Mouse (Mus musculus): Measurements from ENCODE around the gene Fthl17d. TPM values are rescaled to one million over a fixed set of nuclear protein-coding genes. Genes with fewer than 3 reads are reported as not detected.
"Not testable (repeated sequence)": the region's sequence is repeated elsewhere in the genome, so short reads cannot be mapped to it uniquely, and the experiment has no call there.

The Fthl17d gene
- polyA plus RNA-seq (2015; fragmentation: Nextera tagmentation; extraction: Ambion mirVana): not detected in 2 replicates

DNA sequence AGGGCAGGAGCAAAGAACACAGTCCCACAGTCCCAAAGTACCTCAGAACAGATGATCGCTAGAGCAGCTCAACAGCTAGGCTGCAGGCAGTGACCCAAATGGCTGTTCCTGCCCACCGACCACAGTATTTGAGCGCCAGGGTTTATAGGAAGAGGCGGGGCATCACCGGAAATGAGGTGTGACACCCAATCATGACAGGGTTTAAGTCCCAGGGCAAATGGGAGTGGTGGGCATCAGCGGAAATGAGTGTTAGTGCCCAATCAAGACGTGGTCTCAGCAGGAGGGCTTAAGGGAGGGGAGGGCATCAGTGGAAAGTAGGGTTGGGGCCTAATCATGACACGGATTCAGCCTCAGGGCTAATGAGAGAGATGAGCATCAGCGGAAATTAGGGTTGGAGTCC, at the start of gene Fthl17d:
Fthl17d (minus strand) TSS at position 101 of the 400 bp plus-strand sequence.
- H3K27ac ChIP-seq (replicated peaks); ATAC-seq (ENCODE audit: insufficient number of reproducible peaks, low FRiP score, low TSS enrichment, low read depth); H3K27me3 ChIP-seq; H3K4me1 ChIP-seq; H3K9me3 ChIP-seq (replicated peaks); H3K4me2 ChIP-seq (replicated peaks); H3K36me3 ChIP-seq; H3K4me3 ChIP-seq (replicated peaks); H3K9ac ChIP-seq: not testable (repeated sequence)
- no CpG with 5 or more reads among the region's 9 CpGs for WGBS

DNA sequence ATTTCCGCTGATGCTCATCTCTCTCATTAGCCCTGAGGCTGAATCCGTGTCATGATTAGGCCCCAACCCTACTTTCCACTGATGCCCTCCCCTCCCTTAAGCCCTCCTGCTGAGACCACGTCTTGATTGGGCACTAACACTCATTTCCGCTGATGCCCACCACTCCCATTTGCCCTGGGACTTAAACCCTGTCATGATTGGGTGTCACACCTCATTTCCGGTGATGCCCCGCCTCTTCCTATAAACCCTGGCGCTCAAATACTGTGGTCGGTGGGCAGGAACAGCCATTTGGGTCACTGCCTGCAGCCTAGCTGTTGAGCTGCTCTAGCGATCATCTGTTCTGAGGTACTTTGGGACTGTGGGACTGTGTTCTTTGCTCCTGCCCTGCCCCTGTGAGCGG, 46.6 kb upstream of the Fthl17d start, which contains the start of gene Fthl17e:
Fthl17e (plus strand) TSS at position 301 of the 400 bp plus-strand sequence.
- WGBS: no CpG with 5 or more reads among the region's 10 CpGs

DNA sequence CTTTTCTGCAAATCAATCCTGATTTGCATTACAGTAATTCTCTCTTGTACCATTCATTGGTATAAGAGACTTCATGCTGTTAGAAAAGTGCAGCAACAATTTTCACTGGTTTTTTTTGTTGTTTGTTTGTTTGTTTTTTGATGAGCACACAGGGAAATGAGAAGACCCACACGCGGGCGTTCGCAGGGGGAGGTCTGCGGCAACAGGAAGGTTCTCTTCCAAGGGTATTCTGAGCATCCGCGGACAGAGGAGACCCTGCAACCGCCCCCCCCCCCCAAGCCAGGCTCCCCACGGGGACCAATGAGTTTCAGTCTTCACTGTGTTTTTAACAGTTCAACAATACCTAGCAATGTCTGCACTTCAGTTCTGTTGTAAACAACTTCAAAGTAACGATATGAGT, 32.9 kb upstream of the Fthl17d start:
- Histone ChIP-seq H3K4me3 (replicated peaks) (no peak overlapping the region), H3K4me2 (replicated peaks) (no peak overlapping the region), H3K36me3 (no peaks in the 10 kb centered on the region), H3K27ac (replicated peaks) (no peak overlapping the region), H3K27me3 (no peaks in the 10 kb centered on the region), H3K4me1 (no peaks in the 10 kb centered on the region), H3K9ac (no peak overlapping the region), H3K9me3 (replicated peaks) (no peaks in the 10 kb centered on the region)
- 63% methylated on average over 10 of the region's 10 CpGs for WGBS
- no peak for ATAC-seq (ENCODE audit: insufficient number of reproducible peaks, low FRiP score, low TSS enrichment, low read depth)

More for the DNA sequence above, 46.6 kb upstream of the Fthl17d start, which contains the start of gene Fthl17e:
- not testable (repeated sequence) for H3K27ac ChIP-seq (replicated peaks); H3K9ac ChIP-seq; H3K27me3 ChIP-seq; H3K36me3 ChIP-seq; H3K9me3 ChIP-seq (replicated peaks); H3K4me2 ChIP-seq (replicated peaks); ATAC-seq (ENCODE audit: insufficient number of reproducible peaks, low FRiP score, low TSS enrichment, low read depth); H3K4me3 ChIP-seq (replicated peaks); H3K4me1 ChIP-seq

DNA sequence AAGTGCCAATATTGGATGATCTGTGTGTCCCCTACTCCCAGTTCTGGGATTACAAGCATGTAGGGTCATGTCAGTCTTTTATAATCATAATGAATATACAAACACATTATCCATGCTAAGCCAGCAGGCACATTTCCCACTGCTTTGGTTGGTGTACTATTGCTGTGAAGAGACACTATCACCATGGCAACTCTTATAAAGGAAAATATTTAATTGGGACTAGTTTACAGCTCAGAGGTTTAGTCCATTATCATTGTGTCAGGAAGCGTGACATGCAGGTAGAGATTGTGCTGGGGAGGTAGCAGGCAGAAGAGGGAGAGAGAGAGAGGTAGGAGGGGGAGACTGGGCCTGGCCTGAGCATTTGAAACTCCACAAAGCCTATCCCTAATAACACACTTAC, 29.5 kb upstream of the Fthl17d start:
- Histone ChIP-seq H3K9me3 (replicated peaks) (no peaks in the 10 kb centered on the region), H3K4me2 (replicated peaks) (no peak overlapping the region), H3K4me1 (no peaks in the 10 kb centered on the region), H3K27ac (replicated peaks) (no peak overlapping the region), H3K36me3 (no peaks in the 10 kb centered on the region), H3K9ac (no peak overlapping the region), H3K4me3 (replicated peaks) (no peak overlapping the region), H3K27me3 (no peaks in the 10 kb centered on the region)
- WGBS: 64% methylated on average over 1 of the region's 1 CpGs
- ATAC-seq (ENCODE audit: insufficient number of reproducible peaks, low FRiP score, low TSS enrichment, low read depth): no peak

DNA sequence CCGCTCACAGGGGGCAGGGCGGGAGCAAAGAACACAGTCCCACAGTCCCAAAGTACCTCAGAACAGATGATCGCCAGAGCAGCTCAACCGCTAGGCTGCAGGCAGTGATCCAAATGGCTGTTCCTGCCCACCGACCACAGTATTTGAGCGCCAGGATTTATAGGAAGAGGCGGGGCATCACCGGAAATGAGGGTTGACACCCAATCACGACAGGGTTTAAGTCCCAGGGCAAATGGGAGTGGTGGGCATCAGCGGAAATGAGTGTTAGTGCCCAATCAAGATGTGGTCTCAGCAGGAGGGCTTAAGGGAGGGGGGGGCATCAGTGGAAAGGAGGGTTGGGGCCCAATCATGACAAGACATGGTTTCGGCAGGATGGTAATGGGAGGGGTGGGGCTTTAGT, 10.1 kb downstream of the Fthl17d start, which contains the start of gene Fthl17c:
Fthl17c (minus strand) TSS at position 101 of the 400 bp plus-strand sequence.
- not testable (repeated sequence) for H3K27me3 ChIP-seq; H3K9ac ChIP-seq; ATAC-seq (ENCODE audit: insufficient number of reproducible peaks, low FRiP score, low TSS enrichment, low read depth); H3K27ac ChIP-seq (replicated peaks); H3K4me2 ChIP-seq (replicated peaks); H3K4me1 ChIP-seq; H3K4me3 ChIP-seq (replicated peaks); H3K36me3 ChIP-seq; H3K9me3 ChIP-seq (replicated peaks)
- WGBS: no CpG with 5 or more reads among the region's 11 CpGs

DNA sequence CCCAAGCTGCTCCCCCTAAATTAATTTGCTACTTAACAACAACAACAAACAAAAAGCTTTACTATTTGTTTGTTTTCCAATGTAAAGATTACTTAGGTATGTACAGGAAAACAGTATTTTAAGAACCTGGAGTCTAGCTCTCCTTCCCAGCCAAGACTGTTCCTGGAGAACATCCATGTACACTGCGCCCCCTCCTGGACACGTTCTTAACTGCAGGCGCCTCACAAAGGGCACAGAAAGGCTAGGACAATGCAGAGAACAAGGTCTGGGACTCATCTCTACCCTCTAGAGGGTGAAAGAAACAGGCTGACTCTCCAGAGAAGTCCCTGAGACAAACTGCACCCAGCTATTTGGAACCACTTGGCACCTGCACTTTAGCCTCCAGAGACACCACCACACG, 21.9 kb downstream of the Fthl17d start:
- not testable (repeated sequence) for H3K9ac ChIP-seq; H3K27ac ChIP-seq (replicated peaks); H3K27me3 ChIP-seq; ATAC-seq (ENCODE audit: insufficient number of reproducible peaks, low FRiP score, low TSS enrichment, low read depth); H3K4me2 ChIP-seq (replicated peaks); H3K4me3 ChIP-seq (replicated peaks); H3K4me1 ChIP-seq; H3K9me3 ChIP-seq (replicated peaks); H3K36me3 ChIP-seq
- WGBS: 49% methylated on average over 4 of the region's 4 CpGs

DNA sequence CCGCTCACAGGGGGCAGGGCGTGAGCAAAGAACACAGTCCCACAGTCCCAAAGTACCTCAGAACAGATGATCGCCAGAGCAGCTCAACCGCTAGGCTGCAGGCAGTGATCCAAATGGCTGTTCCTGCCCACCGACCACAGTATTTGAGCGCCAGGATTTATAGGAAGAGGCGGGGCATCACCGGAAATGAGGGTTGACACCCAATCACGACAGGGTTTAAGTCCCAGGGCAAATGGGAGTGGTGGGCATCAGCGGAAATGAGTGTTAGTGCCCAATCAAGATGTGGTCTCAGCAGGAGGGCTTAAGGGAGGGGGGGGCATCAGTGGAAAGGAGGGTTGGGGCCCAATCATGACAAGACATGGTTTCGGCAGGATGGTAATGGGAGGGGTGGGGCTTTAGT, 23.7 kb downstream of the Fthl17d start, which contains the start of gene Fthl17b:
Fthl17b (minus strand) TSS at position 101 of the 400 bp plus-strand sequence.
- H3K9me3 ChIP-seq (replicated peaks); H3K4me3 ChIP-seq (replicated peaks); H3K27me3 ChIP-seq; H3K9ac ChIP-seq; H3K4me2 ChIP-seq (replicated peaks); H3K4me1 ChIP-seq; H3K27ac ChIP-seq (replicated peaks); ATAC-seq (ENCODE audit: insufficient number of reproducible peaks, low FRiP score, low TSS enrichment, low read depth); H3K36me3 ChIP-seq: not testable (repeated sequence)
- WGBS: 97% methylated on average over 4 of the region's 11 CpGs

DNA sequence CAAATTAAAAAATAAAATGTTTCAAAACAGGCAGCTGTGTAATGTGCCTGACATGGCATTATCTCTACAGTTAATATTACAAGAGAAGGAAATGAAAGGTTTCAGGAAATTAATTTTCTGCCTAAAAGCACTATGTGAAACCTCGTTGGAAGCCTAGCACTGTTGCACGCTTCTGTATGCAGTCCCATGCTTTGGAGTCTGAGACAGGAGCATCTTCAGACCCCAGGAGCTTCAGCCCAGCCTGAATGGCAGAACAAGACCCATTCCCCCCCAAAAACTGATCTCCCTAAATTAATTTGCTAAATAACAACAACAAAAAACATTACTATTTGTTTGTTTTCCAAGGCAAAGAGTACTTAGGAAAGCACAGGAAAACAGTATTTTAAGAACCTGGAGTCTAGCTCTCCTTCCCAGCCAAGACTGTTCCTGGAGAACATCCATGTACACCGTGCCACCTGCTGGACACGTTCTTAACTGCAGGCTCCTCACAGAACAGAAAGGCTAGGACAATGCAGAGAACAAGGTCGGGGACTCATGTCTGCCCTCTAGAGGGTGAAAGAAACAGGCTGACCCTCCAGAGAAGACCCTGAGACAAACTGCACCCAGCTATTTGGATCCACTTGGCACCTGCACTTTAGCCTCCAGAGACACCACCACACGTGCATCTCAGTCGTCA, 38.3 kb downstream of the Fthl17d start:
- not testable (repeated sequence) for H3K27me3 ChIP-seq; H3K9me3 ChIP-seq (replicated peaks); H3K4me1 ChIP-seq; ATAC-seq (ENCODE audit: insufficient number of reproducible peaks, low FRiP score, low TSS enrichment, low read depth); H3K9ac ChIP-seq; H3K27ac ChIP-seq (replicated peaks); H3K4me3 ChIP-seq (replicated peaks); H3K36me3 ChIP-seq; H3K4me2 ChIP-seq (replicated peaks)
- 19% methylated on average over 7 of the region's 7 CpGs for WGBS

DNA sequence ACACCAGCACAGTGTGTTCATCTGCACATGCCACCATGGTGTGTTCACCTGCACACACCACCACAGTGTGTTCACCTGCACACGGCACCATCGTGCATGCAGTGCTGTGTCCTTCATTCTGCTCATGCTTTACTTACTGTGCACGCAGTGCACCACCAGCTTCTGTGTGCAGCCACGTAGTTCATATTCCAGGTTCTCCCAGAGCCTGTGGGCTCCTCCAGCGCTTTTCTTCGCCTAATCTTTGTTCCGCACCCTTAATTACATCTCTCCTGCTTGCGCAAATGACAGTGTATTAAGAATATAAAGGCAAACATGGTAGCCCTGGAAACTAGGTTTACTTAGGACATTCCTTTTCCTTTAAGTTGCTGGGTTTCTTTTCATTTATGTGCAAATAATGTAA, 42.5 kb downstream of the Fthl17d start:
- Histone ChIP-seq H3K36me3 (no peaks in the 10 kb centered on the region), H3K4me2 (replicated peaks) (no peak overlapping the region), H3K27ac (replicated peaks) (no peak overlapping the region), H3K9me3 (replicated peaks) (no peaks in the 10 kb centered on the region), H3K4me3 (replicated peaks) (no peak overlapping the region), H3K4me1 (no peaks in the 10 kb centered on the region), H3K9ac (no peak overlapping the region), H3K27me3 (no peaks in the 10 kb centered on the region)
- ATAC-seq (ENCODE audit: insufficient number of reproducible peaks, low FRiP score, low TSS enrichment, low read depth): no peak
- 80% methylated on average over 8 of the region's 8 CpGs for WGBS

Other genes starting within 250 kb of the Fthl17d start
- not detected in 2 replicates for gene Ssx9, start 238.3 kb downstream of the Fthl17d start, polyA plus RNA-seq (2015; fragmentation: Nextera tagmentation; extraction: Ambion mirVana)
- gene Ssxb5, start 183.1 kb downstream of the Fthl17d start, polyA plus RNA-seq (2015; fragmentation: Nextera tagmentation; extraction: Ambion mirVana): not detected in 2 replicates
- gene Gm6592, start 142.8 kb downstream of the Fthl17d start, polyA plus RNA-seq (2015; fragmentation: Nextera tagmentation; extraction: Ambion mirVana): not detected in 2 replicates
- not detected in 2 replicates for gene Gm5751, start 112.5 kb downstream of the Fthl17d start, polyA plus RNA-seq (2015; fragmentation: Nextera tagmentation; extraction: Ambion mirVana)
- 3.6 and 4.3 TPM in 2 replicates for gene B630019K06Rik, start 94.4 kb downstream of the Fthl17d start, polyA plus RNA-seq (2015; fragmentation: Nextera tagmentation; extraction: Ambion mirVana)
- gene Fthl17b, start 23.8 kb downstream of the Fthl17d start, polyA plus RNA-seq (2015; fragmentation: Nextera tagmentation; extraction: Ambion mirVana): not detected in 2 replicates
- gene Fthl17c, start 10.2 kb downstream of the Fthl17d start, polyA plus RNA-seq (2015; fragmentation: Nextera tagmentation; extraction: Ambion mirVana): not detected in 2 replicates
- gene Fthl17e, start 46.7 kb upstream of the Fthl17d start, polyA plus RNA-seq (2015; fragmentation: Nextera tagmentation; extraction: Ambion mirVana): not detected in 2 replicates
- gene Fthl17f, start 76.3 kb upstream of the Fthl17d start, polyA plus RNA-seq (2015; fragmentation: Nextera tagmentation; extraction: Ambion mirVana): not detected in 2 replicates
- gene 4930402K13Rik, start 117.8 kb upstream of the Fthl17d start, polyA plus RNA-seq (2015; fragmentation: Nextera tagmentation; extraction: Ambion mirVana): not detected in 2 replicates
- gene Lancl3, start 213.1 kb upstream of the Fthl17d start, polyA plus RNA-seq (2015; fragmentation: Nextera tagmentation; extraction: Ambion mirVana): 0.88 and 0.96 TPM in 2 replicates